Mouse (Mus musculus) adrenal gland, postnatal 4 days (tissue): ENCODE measurements around the gene Dhfr. TPM values are rescaled to one million over a fixed set of nuclear protein-coding genes. Genes with fewer than 3 reads are reported as not detected.
A peak's percentile ranks its signal among the peaks of the same experiment; 100 is the strongest.
"Not testable (repeated sequence)": the region's sequence is repeated elsewhere in the genome, so short reads cannot be mapped to it uniquely, and the experiment has no call there.

Experiments
- DNase-seq, 2 experiments: peaks; one replicate each; pipeline ENCODE4 v3.0.0; 2021 to 2022; ENCODE audit warnings: low spot score in 2 of 2, mixed read lengths in 2 of 2
- total RNA-seq, 2 experiments: library from RNA; stranded (reverse); gene quantifications; 2 replicates each; pipeline ENCODE4 v1.2.3; 2021

Gene Dhfr
- total RNA-seq, 2 experiments from 2014 or later = 9.4 to 9.6 TPM

DNA sequence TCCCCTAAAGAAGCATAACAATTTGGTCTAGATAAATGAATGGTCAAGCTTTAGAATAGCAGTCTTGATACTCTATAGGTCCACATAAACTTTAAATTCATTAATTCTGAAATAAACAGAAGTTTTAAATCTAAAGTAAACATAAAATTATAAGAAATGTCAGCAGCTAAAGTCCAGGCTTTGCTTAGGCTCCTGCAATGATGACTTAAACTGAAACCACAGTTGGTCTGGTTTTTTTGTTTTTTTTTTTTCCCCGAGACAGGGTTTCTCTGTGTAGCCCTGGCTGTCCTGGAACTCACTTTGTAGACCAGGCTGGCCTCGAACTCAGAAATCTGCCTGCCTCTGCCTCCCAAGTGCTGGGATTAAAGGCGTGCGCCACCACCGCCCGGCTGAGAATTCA, 16.9 kb downstream of the Dhfr start:
- not testable (repeated sequence) for DNase-seq

DNA sequence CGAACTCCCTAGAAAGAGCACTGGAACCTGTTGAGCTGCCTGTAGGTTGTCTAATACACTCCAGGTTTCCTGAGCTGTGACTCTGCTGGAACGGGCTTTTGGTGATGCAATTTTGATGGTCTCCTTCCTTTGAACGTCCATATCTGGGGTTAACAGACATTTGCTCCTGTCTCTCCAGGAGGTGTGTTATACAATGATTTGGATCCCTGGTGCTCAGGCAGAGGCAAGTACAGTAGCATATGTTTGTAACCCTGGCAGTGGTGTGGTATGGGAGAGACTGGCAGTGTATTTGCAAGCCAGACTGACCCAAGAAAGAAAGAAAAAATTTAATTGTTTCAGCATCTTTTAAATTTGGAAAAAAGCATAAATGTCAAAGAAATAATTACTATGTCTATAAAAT, 32.8 kb downstream of the Dhfr start:
- DNase-seq = no peak

- DNase-seq = no peak
These were observed 38.6 kb downstream of the Dhfr start for GRCm38 (mm10) chr13:92393047-92393661.

GRCm38 (mm10) chr13:92398491-92399384, 44.2 kb downstream of the Dhfr start:
- no peak for DNase-seq

DNA sequence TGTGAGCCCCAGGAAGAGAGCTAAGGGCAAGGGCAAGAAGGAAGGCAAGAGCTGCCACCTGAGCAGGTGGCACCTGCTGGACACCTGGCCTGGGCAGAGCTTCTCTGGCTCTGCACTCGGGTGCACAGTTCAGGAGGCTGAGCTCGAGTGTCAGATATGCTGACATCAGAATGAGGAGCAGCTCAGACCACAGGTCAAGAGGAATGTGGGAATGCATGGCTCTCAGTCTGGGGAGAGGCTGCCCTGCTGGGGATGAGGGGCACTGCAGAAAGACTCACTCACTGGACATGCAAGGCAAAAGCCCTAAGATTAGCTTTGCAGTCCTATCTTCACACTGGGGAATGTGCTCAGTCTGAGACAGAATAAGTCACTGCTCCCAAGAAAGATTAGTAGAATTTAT, 47.5 kb downstream of the Dhfr start:
- DNase-seq = no peak

- no peak for DNase-seq
These were observed 49.0 kb downstream of the Dhfr start for GRCm38 (mm10) chr13:92403496-92403895.

DNA sequence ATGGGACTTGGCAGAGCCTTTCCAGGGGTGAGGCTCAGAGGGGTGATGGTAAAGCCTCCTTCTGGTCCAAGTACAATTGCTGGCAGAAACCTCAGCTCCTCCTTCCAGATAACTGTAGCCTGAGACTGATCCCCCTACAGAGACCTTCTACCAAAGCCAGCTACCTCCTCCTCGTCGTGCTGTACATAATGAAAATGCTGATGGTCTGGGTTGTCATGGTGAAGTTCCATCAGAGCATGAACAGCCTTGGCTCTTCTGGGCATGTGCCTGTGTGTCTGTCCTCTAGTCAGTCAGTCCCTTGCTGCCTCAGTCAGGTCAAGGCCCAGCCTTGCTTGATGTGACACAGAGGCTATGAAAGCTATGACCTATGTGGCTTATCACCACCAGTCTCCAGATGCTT, 56.0 kb downstream of the Dhfr start:
- no peak for DNase-seq

DNA sequence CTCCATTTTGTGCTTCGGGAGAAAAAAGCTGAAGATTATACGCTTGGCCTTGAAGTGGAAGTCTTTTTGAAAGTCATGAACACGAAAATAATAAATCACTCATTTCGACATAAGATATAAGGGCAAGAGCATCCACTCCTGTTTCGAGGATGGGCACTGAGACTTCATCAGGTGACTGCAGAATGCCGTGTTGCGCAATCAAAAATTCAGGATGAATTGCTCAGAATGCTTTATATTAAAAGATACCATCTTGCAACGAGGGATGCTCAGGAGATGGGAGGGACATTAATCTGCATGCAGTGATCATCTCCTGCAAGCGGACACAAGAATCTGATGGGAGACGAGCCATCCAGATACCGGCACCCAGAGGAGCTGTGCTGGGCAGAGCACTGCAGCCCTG, 65.1 kb downstream of the Dhfr start:
- DNase-seq = no peak

DNA sequence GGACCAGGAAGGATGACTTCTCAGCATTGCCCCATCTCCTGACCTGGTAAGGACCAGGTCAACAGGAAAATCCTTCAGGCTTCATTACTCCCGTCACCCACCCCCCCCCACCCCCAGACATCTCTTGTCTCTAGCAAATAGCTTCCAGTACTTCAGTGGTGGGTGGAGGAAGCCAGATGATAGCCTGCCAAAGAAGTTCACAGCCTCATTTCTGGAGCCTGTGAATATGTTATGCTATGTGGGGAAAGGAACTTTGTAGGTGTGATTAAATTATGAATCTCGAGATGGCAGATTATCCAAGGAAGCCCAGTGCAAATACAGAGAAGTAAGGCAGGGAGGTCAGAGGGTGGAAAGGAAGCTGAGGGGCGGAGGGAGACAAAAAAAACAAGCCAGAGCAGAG, 69.2 kb downstream of the Dhfr start:
- no peak for DNase-seq

GRCm38 (mm10) chr13:92425758-92426264, 71.3 kb downstream of the Dhfr start, which contains the start of gene Ankrd34b:
Gene Ankrd34b (plus strand): TSS chr13:92425896.
- no peak for DNase-seq

- peak in 1 of 2 experiments; percentile 5 for DNase-seq
These were observed 71.9 kb downstream of the Dhfr start for GRCm38 (mm10) chr13:92426294-92427051.

DNA sequence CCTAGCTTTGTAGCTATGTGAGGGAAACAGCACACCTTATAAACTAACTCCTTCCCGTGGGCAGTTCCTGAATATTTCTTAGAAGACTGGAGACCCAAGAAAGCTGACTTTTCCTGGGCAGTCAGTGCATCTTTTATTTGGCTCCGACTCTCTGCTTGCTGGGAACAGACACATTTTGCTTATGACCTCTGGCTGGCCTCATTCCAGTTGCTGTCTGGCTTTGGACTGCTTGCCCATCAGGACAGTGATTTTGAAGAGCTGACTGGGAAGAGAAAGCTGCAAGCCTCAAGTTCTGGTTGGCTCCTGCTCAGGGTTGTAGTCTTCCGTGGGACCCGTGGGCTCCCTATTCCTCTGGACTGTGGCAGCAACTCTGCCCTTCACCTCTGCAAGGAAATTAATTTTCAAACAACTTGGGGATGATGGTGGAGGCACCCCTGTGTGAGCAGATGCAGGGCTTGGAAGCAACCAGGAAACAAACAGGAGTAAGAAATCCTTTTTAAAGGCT, 72.9 kb downstream of the Dhfr start:
- no peak for DNase-seq

Other genes starting within 250 kb of the Dhfr start
- 1 to 10 TPM; 2.0 to 3.9 TPM for gene Rasgrf2, start 223.1 kb upstream of the Dhfr start, total RNA-seq
- gene Gm20379, start 48.7 kb upstream of the Dhfr start, total RNA-seq = not detected
- gene Msh3, start 277 bp downstream of the Dhfr start, total RNA-seq = 10 to 100 TPM; 36.5 to 39.2 TPM
- gene Ankrd34b, start 71.2 kb downstream of the Dhfr start, total RNA-seq = under 1 TPM; 0.37 to 0.62 TPM
- gene Fam151b, start 129.3 kb downstream of the Dhfr start, total RNA-seq = 1 to 10 TPM; 5.8 to 7.7 TPM
- gene Zfyve16, start 176.1 kb downstream of the Dhfr start, total RNA-seq = 10 to 100 TPM; 24.6 to 27.5 TPM
- not detected for gene Spz1, start 221.4 kb downstream of the Dhfr start, total RNA-seq